Mouse (Mus musculus) forebrain, embryonic 16.5 days (tissue): ENCODE measurements around the gene Amd1. TPM values are rescaled to one million over a fixed set of nuclear protein-coding genes. Genes with fewer than 3 reads are reported as not detected.
"Not testable (repeated sequence)": the region's sequence is repeated elsewhere in the genome, so short reads cannot be mapped to it uniquely, and the experiment has no call there.

Experiments
- ATAC-seq: fragments of 200-750 bp; cut with Nextera tagmentation; 2 replicates; pipeline ENCODE4 v1.8.0; 2017; ENCODE audit warnings: mild to moderate bottlenecking, moderate library complexity
- H3K27ac ChIP-seq: fragments of 300-500 bp; sonication (generic); 2 replicates; pipeline ENCODE4 v1.5.1; 2014; ENCODE audit warnings: low read length, control low read depth
- H3K27me3 ChIP-seq: fragments of 300-500 bp; sonication (generic); replicated peaks from 2 replicates; pipeline ENCODE4 v1.6.1; 2014; ENCODE audit warnings: low read length; ENCODE audit not compliant: control insufficient read depth, insufficient read depth
- H3K36me3 ChIP-seq: fragments of 300-500 bp; sonication (generic); 2 replicates; pipeline ENCODE4 v1.6.1; 2014; ENCODE audit not compliant: control insufficient read depth, insufficient read depth
- H3K4me1 ChIP-seq: fragments of 300-500 bp; sonication (generic); replicated peaks from 2 replicates; pipeline ENCODE4 v1.6.1; 2014; ENCODE audit warnings: low read length; ENCODE audit not compliant: control insufficient read depth, insufficient read depth
- H3K4me2 ChIP-seq: fragments of 300-500 bp; sonication (generic); 2 replicates; pipeline ENCODE4 v1.6.1; 2014; ENCODE audit warnings: mild to moderate bottlenecking, low read length, control low read depth
- H3K4me3 ChIP-seq: fragments of 300-500 bp; sonication (generic); replicated peaks from 2 replicates; pipeline ENCODE4 v1.5.1; 2014; ENCODE audit warnings: mild to moderate bottlenecking, low read length, control low read depth
- H3K9ac ChIP-seq: fragments of 300-500 bp; sonication (generic); replicated peaks from 2 replicates; pipeline ENCODE4 v1.6.1; 2014; ENCODE audit warnings: low read depth, low read length, control low read depth
- H3K9me3 ChIP-seq: fragments of 300-500 bp; sonication (generic); 2 replicates; pipeline ENCODE4 v1.6.1; 2016; ENCODE audit warnings: low read length; ENCODE audit not compliant: control insufficient read depth
- WGBS: fragments of 180-500 bp; shearing (Covaris S2); extraction: QIAGEN DNeasy Blood & Tissue Kit; methylation state at CpG from one replicate; pipeline ENCODE4 v1.1.7; 2014; 5-methylcytosine and 5-hydroxymethylcytosine counted together
- polyA plus RNA-seq: library from polyadenylated mRNA; unstranded; fragments of >200 nt; fragmentation: Nextera tagmentation; extraction: Ambion mirVana; gene quantifications from 2 replicates; pipeline ENCODE4 v1.2.1, GENCODE M21; 2015

Gene Amd1
- polyA plus RNA-seq, 1 experiment from 2014 or later, result 47.0 TPM

GRCm38 (mm10) chr10:40307826-40308583 lies 6.0 kb upstream of the Amd1 start:
- Histone ChIP-seq H3K9me3 (no peaks in the 10 kb centered on the region), H3K4me2 (no peak overlapping the region), H3K9ac (no peak overlapping the region), H3K4me3 (no peak overlapping the region), H3K27me3 (no peaks in the 10 kb centered on the region), H3K36me3 (no peaks in the 10 kb centered on the region), H3K27ac (no peak overlapping the region), H3K4me1 (no peaks in the 10 kb centered on the region)
- 68% methylated on average over 4 of the region's 4 CpGs for WGBS
- no peak for ATAC-seq

- no peak overlapping the region for H3K4me3 ChIP-seq
- H3K9me3 ChIP-seq, result no peaks in the 10 kb centered on the region
- no peak overlapping the region for H3K9ac ChIP-seq
- H3K4me2 ChIP-seq, result no peak overlapping the region
- ATAC-seq, result no peak
- no peaks in the 10 kb centered on the region for H3K36me3 ChIP-seq
- WGBS, result 93% methylated on average over 1 of the region's 1 CpGs
- no peaks in the 10 kb centered on the region for H3K27me3 ChIP-seq
- no peak overlapping the region for H3K27ac ChIP-seq
- no peaks in the 10 kb centered on the region for H3K4me1 ChIP-seq
Measured at GRCm38 (mm10) chr10:40305989-40306388, 4.0 kb upstream of the Amd1 start.

DNA sequence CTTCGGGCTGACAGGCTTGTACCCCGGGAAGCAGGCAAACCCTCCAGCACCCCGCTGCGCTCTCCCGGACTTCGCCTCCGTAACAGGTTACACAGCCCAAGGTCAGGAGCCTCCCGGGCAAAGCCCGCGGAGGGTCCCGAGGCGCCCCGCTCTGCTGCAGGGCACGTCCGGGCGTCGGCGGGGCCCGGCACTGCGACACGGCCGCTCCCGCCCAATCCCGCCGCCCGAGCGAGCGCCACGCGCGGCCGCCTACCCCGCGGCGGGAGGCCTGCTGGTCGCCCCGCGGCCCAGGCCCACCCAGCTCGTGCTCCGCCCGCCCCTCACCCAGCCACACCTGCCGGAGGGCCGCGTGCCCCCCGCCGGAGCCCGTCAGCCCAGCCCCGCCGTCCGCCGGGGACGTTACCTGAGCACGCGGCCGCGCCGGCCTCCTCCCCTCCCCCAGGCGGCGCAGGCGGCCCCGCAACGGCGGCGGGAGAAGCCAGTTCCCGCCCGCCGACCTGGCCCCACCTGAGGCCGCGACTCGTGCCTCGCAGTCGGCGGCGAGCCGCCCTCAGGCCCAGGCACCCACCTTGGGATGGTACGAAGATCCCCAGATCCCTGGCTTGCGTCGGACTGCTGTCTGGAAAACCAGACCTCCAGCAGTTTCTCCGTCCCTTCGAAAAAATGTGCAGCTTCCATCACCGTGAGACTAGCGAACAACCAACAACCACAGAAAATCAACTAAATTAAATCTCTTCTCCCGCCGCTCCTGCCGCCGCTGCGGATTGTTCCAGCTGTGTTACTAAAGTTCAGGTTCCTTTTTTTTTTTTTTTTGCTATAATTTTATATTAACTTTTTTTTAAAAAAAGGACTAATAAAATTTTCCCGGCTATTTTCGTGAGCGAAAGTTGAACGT lies 558 bp downstream of the Amd1 start:
- H3K4me1 ChIP-seq, result peaks cover 22% of the 10 kb centered on the region
- peak; percentile 13 for ATAC-seq
- H3K36me3 ChIP-seq, H3K27me3 ChIP-seq, H3K9me3 ChIP-seq: not testable (repeated sequence)
- H3K4me2 ChIP-seq, result peak overlapping the region; percentile 84
- peak overlapping the region; percentile 80 for H3K9ac ChIP-seq
- WGBS, result under 1% methylated on average over 61 of the region's 91 CpGs
- peak overlapping the region; percentile 87 for H3K27ac ChIP-seq
- peak overlapping the region; percentile 96 for H3K4me3 ChIP-seq

GRCm38 (mm10) chr10:40300648-40301171 lies 1.3 kb downstream of the Amd1 start:
- H3K4me3 ChIP-seq, result peak overlapping the region; percentile 92
- H3K9me3 ChIP-seq, result no peaks in the 10 kb centered on the region
- no peaks in the 10 kb centered on the region for H3K36me3 ChIP-seq
- H3K4me2 ChIP-seq, result peak overlapping the region; percentile 84
- peak; percentile 72 for ATAC-seq
- H3K9ac ChIP-seq, result peak overlapping the region; percentile 80
- peak overlapping the region; percentile 87 for H3K27ac ChIP-seq
- 0% methylated on average over 36 of the region's 36 CpGs for WGBS
- peaks cover 22% of the 10 kb centered on the region for H3K4me1 ChIP-seq
- H3K27me3 ChIP-seq, result no peaks in the 10 kb centered on the region

DNA sequence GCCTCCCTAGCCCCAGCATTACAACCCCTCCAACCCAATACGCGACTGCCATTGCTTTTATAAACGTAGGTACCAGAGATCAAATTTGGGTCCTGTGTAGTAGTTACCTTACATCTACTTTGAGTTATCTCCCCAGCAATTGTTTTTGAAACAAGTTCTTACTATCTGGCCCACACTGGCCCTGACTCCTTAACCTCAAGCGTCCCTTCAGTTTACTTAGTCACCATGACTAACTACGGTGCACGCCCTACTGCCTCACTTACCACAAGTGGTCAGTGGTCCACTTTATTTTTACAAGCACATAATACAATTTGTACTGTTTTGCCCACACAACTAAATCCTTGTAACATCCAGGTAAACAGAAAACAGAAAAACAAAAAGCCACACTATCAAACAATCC lies 9.3 kb downstream of the Amd1 start:
- no peaks in the 10 kb centered on the region for H3K27me3 ChIP-seq
- no peak overlapping the region for H3K9ac ChIP-seq
- no peak overlapping the region for H3K27ac ChIP-seq
- peaks cover 3% of the 10 kb centered on the region for H3K4me1 ChIP-seq
- H3K36me3 ChIP-seq, result peaks cover 11% of the 10 kb centered on the region; the same call in 1 of the 2 replicates
- no peak overlapping the region for H3K4me3 ChIP-seq
- 97% methylated on average over 6 of the region's 6 CpGs for WGBS
- no peak overlapping the region for H3K4me2 ChIP-seq
- H3K9me3 ChIP-seq, result no peaks in the 10 kb centered on the region
- no peak for ATAC-seq

DNA sequence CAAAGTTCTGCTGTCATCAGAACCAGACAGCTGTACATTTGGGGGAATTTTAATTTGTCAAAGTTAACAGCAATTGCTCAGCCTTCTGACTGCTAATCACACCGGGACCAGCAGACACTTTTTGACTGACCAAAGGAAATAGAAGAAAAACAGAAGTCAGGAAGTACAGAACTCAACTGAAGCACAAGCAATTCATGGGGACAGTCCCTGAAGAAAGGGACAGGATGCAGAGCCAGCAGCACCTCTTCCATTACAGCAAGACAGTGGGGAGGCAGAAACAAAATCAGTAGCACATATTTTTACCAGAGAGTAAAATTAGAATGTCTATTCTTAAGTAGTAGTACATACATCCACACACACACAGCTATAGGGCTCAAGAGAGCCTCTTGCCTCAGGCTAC lies 15.2 kb downstream of the Amd1 start:
- H3K9ac ChIP-seq, result no peak overlapping the region

GRCm38 (mm10) chr10:40285571-40285970 lies 16.4 kb downstream of the Amd1 start:
- Histone ChIP-seq H3K9ac (no peak overlapping the region), H3K36me3 (peaks cover 6% of the 10 kb centered on the region; the same call in 1 of the 2 replicates), H3K4me1 (no peaks in the 10 kb centered on the region; the same call in 1 of the 2 replicates), H3K27ac (no peak overlapping the region), H3K4me2 (no peak overlapping the region), H3K9me3 (no peaks in the 10 kb centered on the region), H3K27me3 (no peaks in the 10 kb centered on the region), H3K4me3 (no peak overlapping the region)
- ATAC-seq, result no peak
- 86% methylated on average over 1 of the region's 1 CpGs for WGBS

More for the DNA sequence above, 15.2 kb downstream of the Amd1 start:
- Histone ChIP-seq H3K27ac (no peak overlapping the region), H3K4me1 (no peaks in the 10 kb centered on the region; the same call in 1 of the 2 replicates), H3K36me3 (peaks cover 11% of the 10 kb centered on the region; the same call in 1 of the 2 replicates), H3K27me3 (no peaks in the 10 kb centered on the region), H3K4me3 (no peak overlapping the region), H3K9me3 (no peaks in the 10 kb centered on the region), H3K4me2 (no peak overlapping the region)
- WGBS, result 98% methylated on average over 1 of the region's 1 CpGs
- no peak for ATAC-seq

DNA sequence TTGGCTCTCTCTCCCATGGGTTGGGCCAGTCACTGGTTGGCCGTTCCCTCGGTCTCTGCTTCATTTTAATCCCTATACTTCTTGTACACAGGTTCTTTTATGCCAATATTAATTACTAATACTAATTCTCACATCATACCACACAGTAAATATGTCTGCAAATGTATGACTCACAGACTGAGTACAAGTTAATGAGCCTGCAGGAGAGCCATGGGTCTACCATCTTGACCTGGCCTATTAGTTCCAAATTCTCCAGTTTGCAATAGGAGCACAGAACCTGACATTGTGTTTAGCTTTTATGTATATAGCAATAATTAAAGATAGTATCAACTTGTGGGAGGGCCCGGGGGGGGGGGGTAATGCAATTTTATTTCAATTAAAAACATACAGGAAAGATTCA lies 17.0 kb downstream of the Amd1 start:
- Histone ChIP-seq H3K4me1 (no peaks in the 10 kb centered on the region; the same call in 1 of the 2 replicates), H3K4me2 (no peak overlapping the region), H3K27me3 (no peaks in the 10 kb centered on the region), H3K4me3 (no peak overlapping the region), H3K9ac (no peak overlapping the region), H3K36me3 (peaks cover 6% of the 10 kb centered on the region; the same call in 1 of the 2 replicates), H3K9me3 (no peaks in the 10 kb centered on the region), H3K27ac (no peak overlapping the region)
- 87% methylated on average over 3 of the region's 3 CpGs for WGBS
- 0 out of 2 replicates have a peak, but pooled peaks have one; percentile 11 for ATAC-seq
